Mouse (Mus musculus) kidney, postnatal 4 days (tissue): ENCODE measurements at regions not wholly inside any gene's neighbourhood (a gene's known extent, or its start where the extent isn't known, plus 50 kb on each side); places are given as distances from the start of the nearest gene placed in this dataset.

ENCODE experiments used
- DNase-seq, 2 experiments: peaks; one replicate each; pipeline ENCODE4 v3.0.0; 2021; ENCODE audit warnings: mixed read lengths in 2 of 2

DNA sequence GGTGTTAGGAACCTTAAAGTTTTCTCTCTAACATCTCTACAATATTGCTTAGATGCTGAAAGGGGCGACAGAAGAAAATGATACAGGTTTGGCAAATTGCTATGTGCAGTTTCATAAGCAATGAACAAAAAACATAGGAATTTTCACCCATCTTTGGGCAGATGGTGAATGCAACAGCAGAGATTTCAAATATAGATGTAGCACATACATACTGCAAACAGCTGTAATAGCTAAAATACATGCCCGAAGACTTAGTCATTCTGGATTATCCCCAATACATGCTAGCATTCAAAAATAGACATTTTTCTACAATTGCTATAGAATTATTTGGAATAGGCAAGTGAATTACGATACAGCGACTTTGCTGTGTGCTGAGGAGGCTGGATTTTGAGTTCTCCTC is 544.1 kb downstream of the D3Ertd751e start:
- no peak for DNase-seq

DNA sequence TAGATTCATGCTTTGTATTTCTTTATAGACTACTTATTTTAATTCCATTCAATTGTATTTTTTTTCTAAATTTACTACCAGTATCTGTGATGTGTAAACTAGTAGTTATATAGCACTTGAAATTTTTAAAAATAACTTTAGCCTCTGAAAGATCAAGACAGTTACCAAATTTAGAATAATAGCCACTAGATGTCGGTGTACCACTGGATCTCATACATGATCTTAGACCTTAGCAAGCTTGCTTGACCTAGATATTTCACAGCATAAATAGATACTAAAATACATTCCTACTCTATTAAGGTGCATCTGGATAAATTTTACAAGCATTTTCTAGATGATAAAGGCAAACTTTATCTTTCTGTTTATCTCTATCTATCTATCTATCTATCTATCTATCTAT is 570.0 kb downstream of the D3Ertd751e start:
- no peak for DNase-seq

DNA sequence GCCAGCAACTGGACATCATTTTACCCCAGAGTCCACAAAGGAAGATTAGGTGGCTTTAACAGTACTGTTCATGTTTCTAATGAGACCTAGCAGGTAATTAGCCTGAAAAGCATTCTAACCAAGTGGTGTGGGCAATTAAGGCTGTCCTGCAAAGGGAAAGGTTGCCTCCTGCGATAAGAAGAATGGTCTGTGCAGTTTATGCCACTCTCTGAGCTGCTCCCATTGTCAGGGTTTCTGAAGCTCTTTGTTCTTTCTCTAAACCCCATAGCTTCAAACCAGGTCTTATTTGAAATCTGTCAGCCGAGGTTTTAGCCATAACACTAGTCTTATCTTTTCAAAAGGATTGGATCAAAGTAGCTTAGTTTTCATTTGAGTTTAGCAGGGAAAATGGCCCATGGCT is 585.3 kb downstream of the D3Ertd751e start:
- DNase-seq: no peak

DNA sequence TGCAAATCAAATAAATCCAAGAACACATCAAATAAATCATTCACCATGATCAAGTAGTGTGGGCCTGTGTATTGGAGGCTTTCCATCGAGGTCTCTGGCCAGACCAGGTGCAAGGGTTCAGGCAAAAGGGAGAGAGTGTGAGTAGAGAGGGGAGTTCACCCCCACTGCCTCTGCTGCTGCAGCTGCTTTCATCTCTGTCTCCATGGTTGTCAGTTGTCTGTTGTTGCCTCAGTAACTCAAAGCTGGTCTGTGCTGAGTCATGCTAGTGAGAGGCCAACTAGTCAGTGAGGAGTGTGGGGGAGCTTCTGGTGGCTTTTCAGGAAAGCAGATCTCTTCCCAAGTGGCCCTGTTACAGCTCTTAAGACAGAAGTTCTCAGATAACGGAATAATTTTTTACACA is 600.4 kb downstream of the D3Ertd751e start:
- no peak for DNase-seq

DNA sequence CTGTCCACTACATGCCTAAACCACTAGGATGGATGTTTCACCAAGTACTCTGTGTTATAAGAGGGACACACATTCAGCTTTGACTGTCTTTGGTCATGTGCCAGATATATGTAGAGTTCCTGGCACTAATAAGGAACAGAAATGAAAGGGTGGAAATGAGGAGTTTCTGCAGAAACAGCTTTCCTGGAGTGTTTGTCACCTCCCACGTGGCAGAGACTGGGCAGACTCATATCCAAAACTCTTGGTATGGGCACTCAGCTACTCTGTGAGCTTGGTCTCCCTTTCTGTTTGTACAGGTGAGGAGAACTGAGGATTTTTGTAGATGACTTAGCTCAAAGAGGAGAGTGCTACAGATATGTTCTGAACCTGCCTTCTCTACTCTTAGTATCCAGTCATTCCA is 634.4 kb downstream of the D3Ertd751e start:
- DNase-seq: no peak

DNA sequence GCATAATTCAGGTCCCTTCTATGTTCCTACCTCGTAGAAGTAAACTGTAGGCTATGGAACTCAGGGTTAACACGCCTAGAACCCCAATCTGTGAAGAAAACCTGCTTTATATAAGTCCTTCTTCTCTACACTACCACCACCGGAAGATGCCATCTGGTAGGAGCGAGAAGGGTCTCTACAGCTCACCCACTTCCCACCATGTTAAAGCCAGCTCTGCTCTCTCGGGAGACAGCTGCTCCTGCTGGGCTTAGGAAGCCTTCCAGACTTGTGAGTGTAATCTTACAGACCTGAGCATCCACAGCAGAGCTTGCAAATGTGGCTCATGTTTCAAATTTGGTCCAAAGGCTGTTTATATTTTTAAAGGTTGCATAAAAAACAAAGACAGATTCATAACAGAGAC is 639.7 kb downstream of the D3Ertd751e start:
- DNase-seq: no peak

DNA sequence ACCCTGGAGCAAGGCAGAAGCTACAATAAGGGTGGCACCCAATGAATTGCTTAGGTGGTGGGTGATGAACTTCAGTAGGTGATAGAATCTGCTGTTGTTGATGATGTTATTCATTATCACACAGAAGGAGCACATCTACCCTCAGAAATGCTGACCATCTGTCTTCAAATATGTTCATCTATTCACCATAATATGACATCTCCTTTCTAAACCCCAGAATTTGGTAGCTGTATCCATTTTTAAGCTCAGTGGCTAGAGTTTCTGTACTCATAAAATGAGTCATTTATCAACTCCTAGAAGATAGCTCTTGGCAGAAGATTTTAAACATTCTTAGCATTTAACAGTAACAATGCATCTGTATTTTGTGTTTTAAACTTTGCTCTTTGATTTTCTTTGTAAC is 660.3 kb downstream of the D3Ertd751e start:
- no peak for DNase-seq

DNA sequence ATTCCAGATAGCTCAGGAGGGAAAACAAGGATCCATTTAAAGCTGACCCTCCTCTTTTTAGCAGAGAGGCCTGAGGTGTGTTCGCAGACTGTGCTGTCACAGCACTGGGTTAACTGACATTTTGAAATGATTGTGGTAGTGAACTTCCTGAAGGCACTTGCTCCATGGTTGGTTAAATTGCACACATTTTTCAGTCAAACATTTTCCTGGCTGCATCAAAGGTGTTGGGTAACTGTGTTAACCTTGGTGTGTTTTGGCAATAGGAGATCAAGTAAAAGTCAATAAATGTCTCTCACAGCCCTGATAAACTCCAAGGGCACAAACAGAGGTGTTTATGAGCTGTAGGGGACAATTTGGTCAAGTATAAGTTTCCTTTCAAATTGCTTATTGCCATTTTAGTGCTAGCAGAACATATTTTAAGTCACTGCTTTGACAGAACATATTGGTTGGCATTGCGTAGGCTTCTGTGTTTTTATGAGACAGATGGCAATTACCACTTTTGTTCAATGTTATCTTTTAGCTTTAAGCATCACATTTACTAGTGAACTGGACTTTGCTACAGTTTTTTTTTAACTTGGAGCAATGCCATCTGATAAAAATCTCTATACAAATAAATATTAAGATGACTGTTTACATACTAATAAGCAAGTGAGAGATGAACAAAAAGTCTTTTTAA is 666.7 kb downstream of the D3Ertd751e start:
- no peak for DNase-seq

DNA sequence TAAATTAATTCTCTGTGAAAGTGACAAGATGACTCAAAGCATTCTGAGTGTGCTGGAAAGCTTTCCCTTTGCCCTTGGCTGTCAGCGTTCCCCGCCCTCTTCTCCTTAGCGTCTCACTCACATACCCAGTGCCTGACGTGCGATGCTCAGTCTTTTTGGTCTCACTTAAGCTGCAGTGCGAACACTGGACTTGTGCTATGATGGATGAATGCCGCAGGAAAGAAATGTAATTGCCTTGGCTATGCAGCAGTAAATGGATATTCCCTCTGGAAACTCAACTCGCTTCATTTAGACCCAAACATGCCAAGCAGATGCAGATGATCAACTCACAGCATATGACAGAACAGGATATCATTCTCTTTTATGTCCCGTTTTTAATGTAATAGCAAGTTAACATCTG is 685.0 kb downstream of the D3Ertd751e start:
- no peak for DNase-seq

DNA sequence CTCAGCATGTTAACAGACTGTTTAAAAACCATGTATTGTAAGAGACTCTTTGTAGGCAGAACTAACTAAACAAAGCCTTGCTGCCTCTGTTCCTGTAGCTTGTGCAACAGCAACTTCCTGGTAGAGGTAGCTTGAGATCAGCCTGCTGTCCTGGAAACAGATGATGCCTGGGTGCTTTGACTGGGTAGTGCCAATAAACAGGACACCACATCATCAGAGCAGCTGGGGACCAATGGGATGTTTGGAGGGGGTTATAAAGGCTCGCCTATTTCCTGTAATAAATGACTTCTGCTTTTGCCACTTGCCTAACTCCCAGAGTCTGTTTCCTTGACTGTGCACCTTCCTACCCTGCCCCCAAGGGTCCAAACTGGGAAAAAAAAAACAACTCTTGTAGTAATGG is 707.2 kb downstream of the D3Ertd751e start:
- no peak for DNase-seq

DNA sequence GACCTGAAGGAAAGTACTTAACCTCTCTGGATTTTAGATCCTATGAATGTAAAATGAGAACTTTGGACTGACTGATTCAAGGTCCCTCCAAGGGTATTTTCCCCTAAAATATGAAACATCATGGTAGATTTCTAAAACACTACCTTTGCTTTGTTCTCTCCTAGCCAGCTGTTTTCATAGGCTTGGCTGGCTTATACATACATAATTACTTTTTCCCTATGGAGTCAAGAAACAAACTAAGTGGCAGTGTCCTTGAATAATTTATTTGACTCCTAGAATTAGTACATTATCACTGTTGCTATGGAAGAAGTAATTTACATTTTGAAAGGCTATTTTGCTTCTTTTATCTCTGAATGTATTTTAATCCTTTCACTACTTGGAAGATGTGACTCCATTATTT is 721.9 kb downstream of the D3Ertd751e start:
- DNase-seq: no peak

DNA sequence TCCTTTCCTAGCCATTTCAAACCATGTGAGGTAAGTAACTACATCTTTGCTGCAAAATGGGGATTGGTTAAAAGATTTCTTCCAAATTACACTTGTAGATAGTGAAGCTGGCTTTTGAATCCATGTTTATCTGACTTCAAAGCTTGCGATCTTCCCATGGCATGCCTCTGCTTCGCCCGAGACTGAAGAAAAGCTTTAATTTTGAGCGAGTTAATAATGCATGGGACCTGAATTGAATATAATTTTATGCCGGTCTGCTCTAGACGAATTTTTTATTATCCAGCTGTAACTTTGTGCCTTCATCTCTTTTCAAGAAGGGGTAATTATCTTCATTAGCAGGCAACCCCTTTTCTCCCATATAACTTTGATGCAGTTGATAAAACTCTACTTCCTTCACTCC is 724.7 kb downstream of the D3Ertd751e start:
- no peak for DNase-seq

DNA sequence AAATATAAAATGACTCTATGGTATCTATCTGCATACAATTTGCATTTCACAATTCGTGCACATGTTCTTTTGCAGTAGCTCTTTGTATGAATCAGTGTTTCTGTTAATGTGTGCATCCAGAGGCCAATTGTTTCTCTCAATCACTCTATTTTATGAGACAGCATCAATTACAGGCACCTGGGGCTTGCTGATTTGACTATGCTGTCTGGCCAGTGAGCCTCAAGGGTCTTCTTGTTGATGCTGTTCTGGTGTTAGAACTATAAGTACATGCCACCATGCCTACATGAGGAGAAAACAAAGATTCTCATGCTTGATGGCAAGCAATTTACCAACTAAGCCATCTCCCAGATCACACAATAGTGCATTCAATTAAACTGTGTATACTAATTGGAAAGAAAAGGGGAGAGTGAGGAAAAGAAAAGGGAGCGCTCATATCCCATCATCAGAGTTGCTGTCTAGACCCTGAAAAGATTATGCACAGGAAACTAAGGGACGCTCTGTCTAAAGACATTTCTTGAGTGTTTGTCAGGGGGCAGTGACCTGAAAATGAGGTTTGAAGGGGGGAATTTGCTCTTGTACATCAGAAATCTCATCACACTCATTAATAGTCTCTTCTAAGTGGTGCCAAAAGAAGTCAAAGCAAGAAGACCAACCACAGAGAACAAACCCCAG is 772.6 kb downstream of the D3Ertd751e start:
- no peak for DNase-seq

DNA sequence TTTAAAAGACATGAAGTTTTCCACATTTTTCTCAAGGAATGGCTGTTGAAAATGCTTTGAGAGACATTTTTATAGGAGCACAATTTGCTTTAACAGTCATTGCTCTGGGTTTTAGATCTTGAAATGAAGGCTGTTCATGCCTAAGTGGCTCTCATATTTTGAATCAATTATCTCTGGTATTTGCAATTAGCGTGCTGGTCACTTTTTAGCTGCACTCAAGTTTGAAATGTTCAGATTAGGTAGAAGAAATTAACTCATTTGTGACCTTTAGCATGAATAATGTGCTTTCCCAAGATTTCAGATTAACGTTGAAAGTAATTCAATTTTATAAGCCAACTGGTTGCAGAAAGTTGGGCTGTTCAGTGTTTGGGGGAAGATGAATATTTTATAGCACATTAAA is 773.9 kb downstream of the D3Ertd751e start:
- DNase-seq: no peak

DNA sequence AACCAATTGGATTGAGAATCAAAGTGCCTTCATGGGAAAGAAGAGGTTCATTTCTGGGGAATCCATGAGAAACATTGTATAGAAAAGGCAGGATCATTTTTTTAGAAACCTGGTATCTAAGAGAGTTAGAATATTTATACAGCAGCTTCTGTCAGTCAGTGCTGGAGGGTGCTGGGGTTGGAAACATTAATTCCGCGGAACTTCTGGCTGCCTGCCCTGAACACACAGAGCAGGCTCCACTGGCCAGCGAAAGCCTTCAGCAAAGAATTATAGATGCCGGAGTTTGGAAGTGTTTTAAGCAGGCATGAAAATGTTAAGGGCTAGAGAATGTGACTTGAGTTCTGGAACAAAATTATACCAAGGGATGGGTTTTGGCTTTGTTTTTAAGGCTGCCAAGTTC is 789.0 kb downstream of the D3Ertd751e start:
- peak; percentile 40 to 54 for DNase-seq

DNA sequence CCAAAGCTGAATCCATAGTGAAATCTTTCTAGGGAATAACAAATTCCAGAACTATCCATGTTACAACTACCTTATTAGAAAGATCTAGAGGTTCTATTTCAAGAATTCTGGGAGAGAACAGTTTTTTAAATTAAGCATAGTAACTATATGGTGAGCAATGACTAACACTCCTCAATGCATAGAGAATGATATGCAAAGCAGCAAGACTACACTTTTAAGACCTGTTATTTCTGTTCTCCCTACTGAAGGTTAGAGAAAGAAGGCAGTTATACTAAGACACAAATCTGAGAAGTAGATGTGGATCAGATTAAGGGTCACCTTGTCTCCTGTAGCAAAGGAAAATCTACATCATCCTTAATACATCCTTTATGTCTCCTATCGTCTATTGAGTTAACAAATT is 824.3 kb downstream of the D3Ertd751e start:
- no peak for DNase-seq

DNA sequence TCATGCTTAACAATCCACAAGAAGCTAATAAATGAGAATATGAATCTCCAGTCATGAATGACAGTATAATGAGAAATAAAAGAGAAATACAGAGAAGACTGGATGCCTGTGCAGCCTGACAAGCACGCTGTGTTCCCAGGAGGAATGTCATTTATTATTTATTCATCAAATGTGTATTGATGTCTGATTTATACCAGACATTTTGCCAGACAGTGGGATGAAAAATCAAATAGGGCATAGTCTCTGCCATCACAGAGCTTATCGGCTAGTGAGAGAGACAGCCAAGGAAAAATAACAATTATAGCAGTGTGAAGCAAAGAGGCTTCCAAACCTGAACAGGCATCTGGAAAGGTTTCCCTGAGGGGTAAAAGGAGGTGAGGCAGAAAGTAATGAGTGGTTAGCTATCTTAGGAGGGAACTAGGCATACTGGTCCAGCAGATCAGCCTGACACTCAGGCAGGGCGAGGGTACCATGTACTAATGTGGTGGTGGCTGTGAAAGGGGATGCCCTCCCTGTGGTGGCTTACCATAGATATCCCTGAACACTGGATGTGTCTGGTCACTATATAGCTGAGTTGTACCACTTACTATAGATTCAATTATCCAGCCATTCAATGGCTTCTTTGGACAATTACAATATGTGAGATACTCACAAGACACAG is 828.1 kb downstream of the D3Ertd751e start:
- DNase-seq: no peak

DNA sequence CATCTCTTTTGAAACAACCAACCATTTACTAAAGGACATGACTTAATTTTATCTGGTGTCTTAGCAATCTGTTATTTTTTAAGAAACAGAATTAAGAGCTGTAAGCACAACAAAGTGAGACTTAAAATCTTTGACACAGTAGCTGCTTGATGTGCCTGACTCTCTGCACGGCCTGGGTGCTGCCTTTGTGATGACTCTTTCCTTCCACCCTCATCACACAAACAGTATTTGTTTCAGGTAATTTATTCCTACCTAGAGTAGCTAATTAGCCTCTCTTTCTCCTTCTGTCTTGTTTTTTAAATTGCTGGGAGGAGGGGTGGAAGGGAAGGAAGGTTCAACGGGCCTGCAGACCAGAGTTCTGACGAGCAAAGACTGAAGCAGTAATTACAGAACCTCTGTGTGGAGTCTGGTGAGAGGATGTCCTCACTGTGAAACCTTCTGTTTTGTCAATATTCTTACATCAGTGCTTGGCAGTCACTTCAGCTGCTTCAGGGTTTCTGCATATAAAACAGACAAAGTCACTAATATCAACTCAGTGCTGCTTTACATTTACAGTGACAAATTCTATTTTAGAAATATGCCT is 829.6 kb downstream of the D3Ertd751e start:
- no peak for DNase-seq

DNA sequence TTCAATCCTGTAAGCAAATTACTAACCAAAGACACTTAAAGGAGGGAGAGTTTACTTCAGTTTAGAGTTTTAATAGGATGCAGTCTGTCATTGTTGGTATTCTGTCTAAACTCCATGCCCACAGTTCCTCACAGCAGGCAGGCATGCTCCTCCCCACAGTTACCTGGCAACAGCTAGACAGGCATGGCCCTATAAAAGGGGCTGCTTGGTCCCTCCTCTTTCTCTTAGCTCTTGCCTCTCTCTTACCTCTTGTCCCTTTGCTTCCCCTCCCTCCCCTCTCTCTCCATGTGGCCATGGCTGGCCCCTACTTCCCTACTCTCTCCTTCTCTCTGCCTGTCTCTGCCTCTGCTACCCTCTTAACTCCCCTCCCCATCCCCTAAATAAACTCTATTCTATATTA is 830.7 kb downstream of the D3Ertd751e start:
- DNase-seq: no peak

DNA sequence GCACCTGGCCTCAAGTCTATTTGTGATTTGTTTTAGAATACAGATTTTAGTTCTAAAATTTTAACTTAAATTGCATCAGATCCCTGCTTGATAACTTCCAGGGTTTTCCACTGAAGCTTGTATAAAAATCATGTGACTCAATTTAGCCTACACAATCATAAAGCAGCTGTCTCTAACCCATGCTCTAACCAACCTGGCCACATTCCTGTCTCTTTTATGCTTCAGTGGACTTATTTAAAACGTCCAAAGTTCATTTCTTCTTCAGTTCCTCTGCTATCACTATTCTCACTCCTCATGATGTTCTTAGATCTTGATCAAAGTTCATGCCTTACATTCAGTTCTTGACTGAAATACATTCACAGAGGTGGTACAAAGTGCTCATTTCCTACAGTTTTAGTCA is 839.9 kb downstream of the D3Ertd751e start:
- no peak for DNase-seq

DNA sequence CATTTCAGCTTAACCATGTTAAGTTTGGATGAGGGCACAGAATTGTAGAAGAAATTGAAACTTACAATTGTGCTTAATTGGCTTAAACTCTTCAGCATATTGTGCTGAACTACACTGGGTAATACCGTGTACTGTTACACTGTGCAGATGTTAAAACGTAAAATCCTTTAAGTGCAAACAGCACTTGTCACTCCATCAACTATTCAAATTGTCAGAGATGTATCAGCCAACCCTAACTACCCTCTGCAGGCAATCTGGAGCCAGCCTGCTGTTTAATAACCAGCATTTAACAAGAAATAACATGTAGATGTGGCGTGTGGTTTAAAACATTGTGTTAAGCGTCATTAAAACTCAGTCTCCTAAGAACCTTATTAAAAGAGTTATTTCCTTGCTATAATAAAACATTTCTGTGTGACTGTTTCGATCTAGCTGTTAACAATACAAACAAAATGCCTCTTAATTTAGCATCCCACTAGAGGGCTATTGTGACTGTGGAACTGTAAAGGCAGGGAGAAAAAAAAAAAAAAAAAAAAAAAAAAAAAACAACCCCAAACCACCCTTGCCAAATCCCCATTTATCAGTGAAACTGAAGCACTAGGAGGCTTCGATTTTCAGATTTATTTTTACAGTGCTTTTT is 845.0 kb downstream of the D3Ertd751e start:
- DNase-seq: no peak

DNA sequence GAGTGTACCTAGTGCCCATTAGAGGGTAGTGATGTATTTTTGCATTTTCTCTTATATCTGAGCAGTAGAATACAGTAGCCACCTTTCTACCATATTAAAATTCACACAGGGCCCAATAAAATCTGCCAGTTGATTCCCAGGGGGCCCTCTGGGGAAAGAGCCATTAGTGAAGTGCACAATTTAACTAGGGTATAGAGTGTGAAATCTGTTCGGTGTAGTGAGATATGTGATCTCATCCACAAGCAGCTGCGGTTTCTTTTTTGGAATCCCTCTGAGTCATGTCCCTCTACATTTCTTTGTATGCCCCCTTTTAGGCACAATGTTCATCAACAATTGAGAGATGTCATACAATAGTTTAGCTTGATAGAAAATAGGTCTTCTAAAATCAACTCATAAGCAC is 847.1 kb downstream of the D3Ertd751e start:
- DNase-seq: no peak

DNA sequence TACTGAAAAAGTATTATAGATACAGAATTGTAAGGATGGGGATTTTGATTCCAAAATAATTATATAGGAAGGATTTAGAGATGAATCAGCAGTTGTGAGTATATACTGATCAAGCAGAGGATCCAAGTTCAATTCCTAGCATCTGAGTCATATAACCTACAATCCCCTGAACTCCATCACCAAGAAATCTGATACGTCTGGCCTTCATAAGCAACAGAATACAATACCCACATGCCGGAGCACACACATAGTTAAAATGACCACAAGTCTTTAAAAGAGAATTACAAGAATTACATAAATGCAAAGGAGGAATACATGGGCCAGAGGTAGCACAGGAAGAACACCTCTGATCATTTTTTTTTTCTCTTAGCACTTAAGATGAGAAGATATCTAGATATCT is 847.7 kb downstream of the D3Ertd751e start:
- DNase-seq: no peak
